Mouse (Mus musculus) layer of hippocampus, adult 2 months (tissue): ENCODE measurements around the gene Gm5771. TPM values are rescaled to one million over a fixed set of nuclear protein-coding genes. Genes with fewer than 3 reads are reported as not detected.
"Not testable (repeated sequence)": the region's sequence is repeated elsewhere in the genome, so short reads cannot be mapped to it uniquely, and the experiment has no call there.

Experiments
- DNase-seq, 2 experiments: peaks; one replicate each; pipeline ENCODE4 v3.0.0; 2022; ENCODE audit warnings: low spot score in 2 of 2
- H3K27ac ChIP-seq: fragments of 200-600 bp; 2 replicates; pipeline ENCODE4 v1.8.1; 2022
- H3K4me3 ChIP-seq: fragments of 200-600 bp; 2 replicates; pipeline ENCODE4 v1.8.1; 2022; ENCODE audit warnings: mild to moderate bottlenecking
- CTCF ChIP-seq: fragments of 200-600 bp; conservative IDR thresholded peaks from 2 replicates; pipeline ENCODE4 v1.8.1; 2022; ENCODE audit warnings: antibody characterized with exemption, mild to moderate bottlenecking, moderate library complexity
- long read RNA-seq, 2 experiments: library from polyadenylated mRNA; stranded (forward); transcript quantifications; one replicate each; pipeline ENCODE4 v2.0.0; 2021; ENCODE audit warnings: borderline mapping rate in 2 of 2
- total RNA-seq, 2 experiments: library from RNA; stranded (reverse); gene quantifications; 2 replicates each; pipeline ENCODE4 v1.2.3; 2021

The Gm5771 gene
- total RNA-seq, result not detected
- long read RNA-seq, experiment 1, result 0 reads
- long read RNA-seq, experiment 2, result 0 reads

DNA sequence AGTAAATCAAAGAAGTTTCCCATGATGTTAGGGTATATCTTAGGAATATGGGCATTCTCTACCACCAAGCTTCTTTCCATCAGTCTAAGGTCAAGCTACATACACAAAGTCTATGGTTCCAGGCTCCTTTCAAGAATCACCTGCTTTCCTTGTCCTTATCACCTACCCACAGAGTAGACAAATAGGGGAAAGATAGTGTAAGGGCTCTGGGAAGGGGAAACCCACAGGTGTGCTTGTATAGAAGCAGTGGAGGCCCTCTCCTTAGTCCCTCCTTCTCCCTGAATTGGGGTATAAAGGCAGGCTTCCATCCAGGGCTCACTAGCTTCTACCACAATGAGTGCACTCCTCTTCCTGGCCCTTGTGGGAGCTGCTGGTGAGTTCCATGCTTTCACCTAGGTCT is at the start of gene Gm5771:
TSS of gene Gm5771 (plus strand) at position 301 of the 400 bp plus-strand sequence.
- not testable (repeated sequence) for H3K4me3 ChIP-seq, H3K27ac ChIP-seq, DNase-seq

DNA sequence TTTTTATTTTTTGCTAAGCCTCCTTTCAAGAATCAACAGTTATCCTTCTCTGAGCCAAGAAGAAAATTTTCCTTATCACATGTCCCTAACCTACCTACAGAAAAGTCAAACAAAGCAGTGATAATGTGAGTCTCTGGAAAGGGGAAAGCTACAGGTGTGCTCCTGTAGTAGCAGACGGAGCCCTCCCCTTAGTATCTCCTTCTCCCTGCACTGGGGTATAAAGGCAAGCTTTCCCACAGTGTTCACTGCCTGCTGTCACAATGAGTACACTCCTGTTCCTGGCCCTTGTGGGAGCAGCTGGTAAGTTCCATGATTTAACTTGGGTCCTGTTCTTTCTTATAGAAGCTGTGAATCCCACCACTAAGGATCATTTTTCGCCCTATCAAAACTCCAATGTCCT is 38.2 kb upstream of the Gm5771 start, which contains the start of gene Try10:
TSS of gene Try10 (plus strand) at position 174 of the 400 bp plus-strand sequence.
- Histone ChIP-seq H3K27ac (no peak within 1 kb of the TSS), H3K4me3 (no peak within 1 kb of the TSS)
- TF ChIP-seq CTCF, result no peak
- DNase-seq, result no peak

- not testable (repeated sequence) for H3K27ac ChIP-seq, DNase-seq, H3K4me3 ChIP-seq
Observed at GRCm38 (mm10) chr6:41373772-41374171, 18.4 kb upstream of the Gm5771 start.

DNA sequence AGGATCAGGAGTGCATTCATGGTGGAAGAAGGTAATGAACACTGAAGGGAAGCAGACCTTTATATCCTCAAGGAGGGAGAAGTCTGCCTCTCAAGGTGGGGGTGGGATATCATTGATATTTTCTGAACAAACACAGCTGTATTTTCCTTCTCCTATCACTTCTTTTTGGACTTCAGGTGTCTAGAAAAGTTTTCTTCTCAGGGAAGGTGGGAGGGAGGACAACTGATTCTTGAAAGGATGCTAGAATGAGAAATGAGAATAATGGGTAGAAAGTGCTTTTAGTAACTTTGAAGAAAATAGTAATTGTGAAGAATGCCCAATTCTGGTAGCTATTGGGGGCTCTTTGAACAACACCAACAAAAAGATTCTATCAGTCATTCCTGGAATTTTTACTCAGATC is 14.6 kb upstream of the Gm5771 start, which contains the start of gene Prss3:
TSS of gene Prss3 (minus strand) at position 101 of the 400 bp plus-strand sequence.
- not testable (repeated sequence) for DNase-seq, H3K27ac ChIP-seq

DNA sequence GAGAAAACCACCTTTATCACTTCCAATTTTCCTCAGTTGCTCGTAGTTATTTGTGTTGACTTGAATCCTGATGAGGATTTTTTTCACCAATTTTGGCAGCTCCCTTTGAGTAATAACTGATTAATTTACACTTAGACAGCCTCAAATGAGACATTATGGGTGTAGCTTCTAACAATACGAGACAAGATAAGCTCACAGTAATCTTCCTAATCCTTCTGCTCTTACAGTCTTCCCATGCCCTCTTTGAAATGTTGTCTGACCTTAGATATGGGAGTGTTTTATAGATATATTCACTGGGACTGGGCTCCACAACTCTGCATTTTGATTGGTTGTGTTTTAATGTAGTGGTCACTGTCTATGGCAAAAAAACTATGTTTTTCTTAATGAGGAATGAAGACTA is 5.4 kb upstream of the Gm5771 start:
- Histone ChIP-seq H3K4me3 (no peak overlapping the region), H3K27ac (no peak overlapping the region)
- no peak for DNase-seq
- no peak for TF ChIP-seq CTCF

More for the DNA sequence above, 14.6 kb upstream of the Gm5771 start, which contains the start of gene Prss3:
- H3K4me3 ChIP-seq, result not testable (repeated sequence)

GRCm38 (mm10) chr6:41391640-41392039 is 516 bp upstream of the Gm5771 start:
- DNase-seq, H3K4me3 ChIP-seq: not testable (repeated sequence)

GRCm38 (mm10) chr6:41442261-41442660 is 50.1 kb downstream of the Gm5771 start:
- H3K4me3 ChIP-seq, DNase-seq, H3K27ac ChIP-seq: not testable (repeated sequence)

More at GRCm38 (mm10) chr6:41391640-41392039, 516 bp upstream of the Gm5771 start:
- H3K27ac ChIP-seq, result not testable (repeated sequence)

GRCm38 (mm10) chr6:41446045-41446444 is 53.9 kb downstream of the Gm5771 start, which contains the start of gene Gm10334:
Gm10334 (minus strand) TSS chr6:41446145.
- not testable (repeated sequence) for DNase-seq, H3K27ac ChIP-seq, H3K4me3 ChIP-seq

Other genes with a start within 250 kb of the Gm5771 start
- not detected for gene Try4, start 90.1 kb upstream of the Gm5771 start, total RNA-seq
- gene Try5, start 75.5 kb upstream of the Gm5771 start, total RNA-seq, result not detected
- gene Try10, start 38.3 kb upstream of the Gm5771 start, total RNA-seq, result not detected
- not detected for gene Prss3, start 14.7 kb upstream of the Gm5771 start, total RNA-seq
- gene Gm10334, start 53.8 kb downstream of the Gm5771 start, total RNA-seq, result not detected
- gene Prss1, start 66.6 kb downstream of the Gm5771 start, total RNA-seq, result not detected
- gene Prss2, start 129.4 kb downstream of the Gm5771 start, total RNA-seq, result not detected
- 10 to 100 TPM; 74.3 to 77.3 TPM for gene Ephb6, start 213.1 kb downstream of the Gm5771 start, total RNA-seq
- gene Trpv6, start 244.0 kb downstream of the Gm5771 start, total RNA-seq, result under 1 TPM; 0.61 to 0.83 TPM